Mouse (Mus musculus): ENCODE results near the gene Spin2g. TPM values are rescaled to one million over a fixed set of nuclear protein-coding genes. Genes with fewer than 3 reads are reported as not detected.
"Not testable (repeated sequence)": the region's sequence is repeated elsewhere in the genome, so short reads cannot be mapped to it uniquely, and the experiment has no call there.

Gene Spin2g
- not detected in 2 replicates for polyA plus RNA-seq (2016; fragmentation: Nextera tagmentation; extraction: Ambion mirVana)

DNA sequence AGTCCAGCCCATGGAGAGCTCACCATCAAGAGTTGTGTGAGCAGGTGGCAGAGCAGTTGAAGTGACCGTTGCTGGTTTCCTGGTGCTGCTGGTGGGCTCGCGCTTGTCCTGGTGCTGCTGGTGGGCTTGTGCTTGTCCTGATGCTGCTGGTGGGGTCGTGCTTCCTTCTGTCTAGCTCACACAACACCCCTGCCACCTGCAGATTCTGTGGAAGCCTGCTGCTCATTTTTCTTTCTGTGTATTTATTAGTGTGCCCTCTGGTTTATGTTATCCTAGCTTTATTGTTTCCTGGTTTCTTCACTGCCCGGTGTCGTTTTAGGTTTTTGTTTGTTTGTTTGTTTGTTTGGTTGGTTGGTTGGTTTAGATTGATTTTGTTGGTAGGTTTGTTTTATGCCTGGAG is at the start of gene Spin2g:
Spin2g (minus strand) TSS at position 101 of the 400 bp plus-strand sequence.
- not testable (repeated sequence) for H3K36me3 ChIP-seq; ATAC-seq; H3K4me2 ChIP-seq; H3K9ac ChIP-seq; H3K4me3 ChIP-seq; H3K27ac ChIP-seq; H3K27me3 ChIP-seq (replicated peaks); H3K4me1 ChIP-seq; H3K9me3 ChIP-seq (replicated peaks)
- WGBS (ENCODE audit: insufficient replicate concordance), result 73% methylated on average over 6 of the region's 6 CpGs

Other genes with a start within 250 kb of the Spin2g start
- gene Btbd35f9, start 77.2 kb downstream of the Spin2g start, polyA plus RNA-seq (2016; fragmentation: Nextera tagmentation; extraction: Ambion mirVana), result not detected in 2 replicates
- not detected in 2 replicates for gene Btbd35f8, start 211.8 kb upstream of the Spin2g start, polyA plus RNA-seq (2016; fragmentation: Nextera tagmentation; extraction: Ambion mirVana)